Mouse (Mus musculus): ENCODE measurements around the gene Oser1. TPM values are rescaled to one million over a fixed set of nuclear protein-coding genes. Genes with fewer than 3 reads are reported as not detected.
A peak's percentile ranks its signal among the peaks of the same experiment; 100 is the strongest.

Oser1 gene
- total and polyA plus RNA-seq, 3 experiments, result 43.8 to 53.9 TPM; not detected in 1

DNA sequence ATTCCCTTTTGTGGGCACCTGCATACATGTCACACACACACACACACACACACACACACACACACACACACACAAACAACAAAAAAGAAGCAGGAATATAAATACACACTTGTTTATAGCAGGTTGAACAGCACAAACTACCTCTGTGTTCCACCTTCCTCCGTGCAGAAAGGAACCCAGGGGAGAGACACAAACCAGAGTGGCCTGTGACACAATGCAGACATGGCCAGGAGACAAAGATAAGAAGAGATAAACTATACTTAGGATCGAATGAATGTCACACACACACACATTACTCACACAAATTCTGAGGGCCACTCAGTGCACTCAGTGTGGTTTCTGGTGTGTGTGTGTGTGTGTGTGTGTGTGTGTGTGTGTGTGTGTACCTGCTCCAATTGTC, 65.2 kb downstream of the Oser1 start:
- H3K4me1 ChIP-seq (ENCODE audit: control insufficient read depth in 1 of 2, insufficient read depth in 2 of 2, low read length in 2 of 2), result peaks cover 14 to 49% of the 10 kb centered on the region in 2 experiments
- no peak overlapping the region for H3K9ac ChIP-seq (ENCODE audit: control insufficient read depth, low read depth, low read length, poor library complexity, severe bottlenecking)
- no peaks in the 10 kb centered on the region for H3K27me3 ChIP-seq (ENCODE audit: control insufficient read depth in 1 of 2, insufficient read depth in 2 of 2, low read length in 2 of 2)
- TF ChIP-seq GATA1 (IDR thresholded peaks at IDR 0.05; ENCODE audit: low read depth, low read length) (0 out of 2 replicates have a peak, but pooled peaks have one; percentile 27), KAT2A (conservative IDR thresholded peaks at IDR 0.05; ENCODE audit: low read depth, low read length) (no peak)
- DNase-seq (ENCODE audit: low read depth, low spot score), result peak; percentile 34
- H3K79me2 ChIP-seq (ENCODE audit: control insufficient read depth, insufficient read depth, low read length, poor library complexity), result peaks cover 3% of the 10 kb centered on the region; the same call in 1 of the 2 replicates
- H3K36me3 ChIP-seq (ENCODE audit: control insufficient read depth in 1 of 2, insufficient read depth in 2 of 2, low read length in 2 of 2), result peaks cover 0 to 26% of the 10 kb centered on the region in 2 experiments; a peak in 2 of 4 replicates
- no peaks in the 10 kb centered on the region for H3K9me3 ChIP-seq (replicated peaks; ENCODE audit: insufficient read depth, low read length)
- peak overlapping the region; percentile 21; the same call in 1 of the 2 replicates for H3K27ac ChIP-seq (ENCODE audit: control insufficient read depth, low read depth, low read length)
- H3K4me3 ChIP-seq (ENCODE audit: control insufficient read depth in 1 of 2, insufficient read depth in 1 of 2, low read depth in 2 of 2, low read length in 2 of 2), result no peak overlapping the region

- Histone ChIP-seq H3K9ac (ENCODE audit: control insufficient read depth, low read depth, low read length, poor library complexity, severe bottlenecking) (no peak overlapping the region), H3K27me3 (ENCODE audit: control insufficient read depth in 1 of 2, insufficient read depth in 2 of 2, low read length in 2 of 2) (no peaks in the 10 kb centered on the region), H3K4me3 (ENCODE audit: control insufficient read depth in 1 of 2, insufficient read depth in 1 of 2, low read depth in 2 of 2, low read length in 2 of 2) (peak overlapping the region in 1 of 2 experiments; percentile 5; a peak in 1 of 4 replicates), H3K36me3 (ENCODE audit: control insufficient read depth in 1 of 2, insufficient read depth in 2 of 2, low read length in 2 of 2) (peaks cover 0 to 26% of the 10 kb centered on the region in 2 experiments; a peak in 2 of 4 replicates), H3K9me3 (replicated peaks; ENCODE audit: insufficient read depth, low read length) (no peaks in the 10 kb centered on the region), H3K79me2 (ENCODE audit: control insufficient read depth, insufficient read depth, low read length, poor library complexity) (peaks cover 3% of the 10 kb centered on the region; the same call in 1 of the 2 replicates), H3K4me1 (ENCODE audit: control insufficient read depth in 1 of 2, insufficient read depth in 2 of 2, low read length in 2 of 2) (peaks cover 14 to 46% of the 10 kb centered on the region in 2 experiments), H3K27ac (ENCODE audit: control insufficient read depth, low read depth, low read length) (peak overlapping the region; percentile 35; the same call in 1 of the 2 replicates)
- peak; percentile 80 for DNase-seq (ENCODE audit: low read depth, low spot score)
- peak; percentile 49; the same call in 1 of the 2 replicates for TF ChIP-seq MAFK (IDR thresholded peaks at IDR 0.05; ENCODE audit: borderline replicate concordance, low read depth, low read length)
- TF ChIP-seq CHD2 (IDR thresholded peaks at IDR 0.05; ENCODE audit: low read length), result no peak
- TF ChIP-seq ETS1 (IDR thresholded peaks at IDR 0.05; ENCODE audit: low read depth, low read length), result peak; percentile 80
- TF ChIP-seq USF2 (IDR thresholded peaks at IDR 0.05; ENCODE audit: borderline replicate concordance in 1 of 2, insufficient read depth in 1 of 2, low read depth in 1 of 2, low read length in 2 of 2), result no peak
- TF ChIP-seq SIN3A (IDR thresholded peaks at IDR 0.05; ENCODE audit: low read length), result peak; percentile 47; the same call in 1 of the 2 replicates
- TF ChIP-seq NELFE (IDR thresholded peaks at IDR 0.05; ENCODE audit: low read depth, low read length), result no peak
- no peak for TF ChIP-seq MXI1 (IDR thresholded peaks at IDR 0.05; ENCODE audit: low read depth, low read length)
- no peak; a peak in 1 of 4 replicates for TF ChIP-seq POLR2A (IDR thresholded peaks at IDR 0.05; ENCODE audit: control insufficient read depth in 1 of 2, insufficient read depth in 1 of 2, low read depth in 1 of 2, low read length in 2 of 2, poor library complexity in 1 of 2)
- peak; percentile 45 to 50 for TF ChIP-seq EP300 (IDR thresholded peaks at IDR 0.05; ENCODE audit: low read depth in 1 of 2, low read length in 2 of 2)
- TF ChIP-seq ZMIZ1 (IDR thresholded peaks at IDR 0.05; ENCODE audit: low read depth, low read length), result no peak
- TF ChIP-seq CHD1 (IDR thresholded peaks at IDR 0.05; ENCODE audit: low read depth, low read length), result no peak
- peak; percentile 37; the same call in 1 of the 2 replicates for TF ChIP-seq TAL1 (IDR thresholded peaks at IDR 0.05; ENCODE audit: low read length)
- TF ChIP-seq TBP (IDR thresholded peaks at IDR 0.05; ENCODE audit: low read depth, low read length), result peak; percentile 84
- TF ChIP-seq JUND (IDR thresholded peaks at IDR 0.05; ENCODE audit: low read depth, low read length), result no peak
- TF ChIP-seq CTCF (IDR thresholded peaks at IDR 0.05 in 2 of 3, conservative IDR thresholded peaks at IDR 0.05 in 1 of 3; ENCODE audit: control insufficient read depth in 1 of 3, insufficient read depth in 1 of 3, low read depth in 2 of 3, low read length in 3 of 3, poor library complexity in 1 of 3, severe bottlenecking in 1 of 3), result no peak
- TF ChIP-seq GABPA (IDR thresholded peaks at IDR 0.05; ENCODE audit: low read depth, low read length), result no peak
- TF ChIP-seq RCOR1 (IDR thresholded peaks at IDR 0.05; ENCODE audit: low read depth, low read length), result peak; percentile 66
- no peak for TF ChIP-seq KAT2A (conservative IDR thresholded peaks at IDR 0.05; ENCODE audit: low read depth, low read length)
- TF ChIP-seq GATA1 (IDR thresholded peaks at IDR 0.05; ENCODE audit: low read depth, low read length), result peak; percentile 31
- no peak for TF ChIP-seq MAZ (IDR thresholded peaks at IDR 0.05; ENCODE audit: low read depth, low read length)
- TF ChIP-seq HCFC1 (IDR thresholded peaks at IDR 0.05; ENCODE audit: low read depth, low read length), result peak; percentile 41; the same call in 1 of the 2 replicates
- no peak for TF ChIP-seq E2F4 (IDR thresholded peaks at IDR 0.05; ENCODE audit: borderline replicate concordance, low read depth, low read length)
These were observed 65.8 kb downstream of the Oser1 start for GRCm38 (mm10) chr2:163358662-163359061.

All from MEL (cell line).